Mouse (Mus musculus) stomach, embryonic 14.5 days (tissue): ENCODE data around the gene Rps6kc1. TPM values are rescaled to one million over a fixed set of nuclear protein-coding genes. Genes with fewer than 3 reads are reported as not detected.

Source experiments
- ATAC-seq: fragments of 200-750 bp; cut with Nextera tagmentation; 2 replicates; pipeline ENCODE4 v1.8.0; 2017; ENCODE audit warnings: low read depth, moderate TSS enrichment; ENCODE audit not compliant: insufficient number of reproducible peaks, insufficient read depth, low FRiP score
- H3K27ac ChIP-seq: fragments of 300-500 bp; sonication (generic); 2 replicates; pipeline ENCODE4 v1.5.1; 2014; ENCODE audit warnings: mild to moderate bottlenecking, low read length, moderate library complexity, mixed read lengths
- H3K27me3 ChIP-seq: fragments of 300-500 bp; sonication (generic); 2 replicates; pipeline ENCODE4 v1.6.1; 2014; ENCODE audit warnings: low read length, control low read depth, mixed read lengths; ENCODE audit not compliant: control insufficient read depth, insufficient read depth
- H3K36me3 ChIP-seq: fragments of 300-500 bp; sonication (generic); 2 replicates; pipeline ENCODE4 v1.6.1; 2014; ENCODE audit warnings: mild to moderate bottlenecking, control low read depth, low read length, moderate library complexity, mixed read lengths; ENCODE audit not compliant: control insufficient read depth, insufficient read depth
- H3K4me1 ChIP-seq: fragments of 300-500 bp; sonication (generic); 2 replicates; pipeline ENCODE4 v1.6.1; 2014; ENCODE audit warnings: low read length, control low read depth, mixed read lengths; ENCODE audit not compliant: control insufficient read depth, insufficient read depth
- H3K4me2 ChIP-seq: fragments of 300-500 bp; sonication (generic); replicated peaks from 2 replicates; pipeline ENCODE4 v1.6.1; 2014; ENCODE audit warnings: low read depth, low read length, control low read depth
- H3K4me3 ChIP-seq: fragments of 300-500 bp; sonication (generic); 2 replicates; pipeline ENCODE4 v1.5.1; 2014; ENCODE audit warnings: low read depth, low read length, control low read depth
- H3K9ac ChIP-seq: fragments of 300-500 bp; sonication (generic); replicated peaks from 2 replicates; pipeline ENCODE4 v1.6.1; 2014; ENCODE audit warnings: low read depth, mild to moderate bottlenecking, control low read depth, low read length, moderate library complexity, mixed read lengths
- H3K9me3 ChIP-seq: fragments of 300-500 bp; sonication (generic); 2 replicates; pipeline ENCODE4 v1.6.1; 2016; ENCODE audit warnings: low read depth, low read length, control low read depth; ENCODE audit not compliant: control insufficient read depth
- WGBS: fragments of 180-500 bp; shearing (Covaris S2); extraction: QIAGEN DNeasy Blood & Tissue Kit; methylation state at CpG from one replicate; pipeline ENCODE4 v1.1.7; 2014; 5-methylcytosine and 5-hydroxymethylcytosine counted together
- polyA plus RNA-seq: library from polyadenylated mRNA; unstranded; fragments of >200 nt; fragmentation: Nextera tagmentation; extraction: Ambion mirVana; gene quantifications from 2 replicates; pipeline ENCODE4 v1.2.1, GENCODE M21; 2014

The Rps6kc1 gene
- polyA plus RNA-seq, 1 experiment from 2014 or later, result 16.1 TPM

DNA sequence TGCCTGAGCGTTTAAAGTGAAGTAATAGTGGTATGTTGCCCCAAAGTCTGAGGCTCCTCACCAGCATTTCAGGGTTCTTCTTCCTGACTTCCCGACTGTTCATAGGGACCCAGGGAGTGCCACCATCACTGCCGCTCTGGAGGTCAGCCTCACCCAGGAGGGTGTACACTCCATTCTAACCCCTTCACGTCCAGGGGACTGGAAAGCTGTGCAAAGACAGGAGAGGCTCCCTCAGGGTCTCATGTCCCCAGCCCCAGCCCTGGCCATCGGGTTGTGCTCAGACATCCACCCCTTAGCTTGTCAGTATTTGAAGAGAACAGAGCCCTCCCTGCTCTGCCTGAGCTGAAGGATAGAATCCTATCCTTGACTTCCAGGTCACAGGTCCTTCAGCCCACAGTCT lies 248.8 kb downstream of the Rps6kc1 start:
- H3K27me3 ChIP-seq, result no peaks in the 10 kb centered on the region
- H3K36me3 ChIP-seq, result no peaks in the 10 kb centered on the region
- H3K9ac ChIP-seq, result no peak overlapping the region
- ATAC-seq, result no peak
- no peak overlapping the region for H3K4me2 ChIP-seq
- H3K4me3 ChIP-seq, result no peak overlapping the region
- no peaks in the 10 kb centered on the region for H3K9me3 ChIP-seq
- 77% methylated on average over 5 of the region's 5 CpGs for WGBS
- no peaks in the 10 kb centered on the region for H3K4me1 ChIP-seq
- no peak overlapping the region for H3K27ac ChIP-seq

DNA sequence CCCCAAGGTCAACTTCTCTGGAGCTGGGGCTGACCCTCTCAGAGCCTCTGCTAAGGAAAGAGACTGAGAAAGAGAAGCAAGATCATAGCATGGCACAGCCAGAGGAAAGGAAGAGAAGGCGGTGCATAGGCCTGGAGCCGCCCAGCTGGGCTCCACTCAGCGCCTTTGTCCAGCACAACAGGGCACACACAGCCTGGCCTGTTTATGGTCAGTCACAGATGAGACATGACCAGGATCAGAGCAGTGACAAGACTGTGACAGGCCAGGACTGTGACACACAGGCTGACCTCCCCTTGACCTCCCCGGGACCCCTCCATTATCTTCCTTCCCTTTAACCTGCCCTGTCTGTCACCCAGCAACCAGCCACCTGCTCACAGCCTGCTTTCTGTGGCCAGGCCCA lies 249.8 kb downstream of the Rps6kc1 start:
- no peaks in the 10 kb centered on the region for H3K27me3 ChIP-seq
- H3K9ac ChIP-seq, result no peak overlapping the region
- WGBS, result 69% methylated on average over 4 of the region's 4 CpGs
- no peak overlapping the region for H3K4me3 ChIP-seq
- no peak for ATAC-seq
- no peak overlapping the region for H3K4me2 ChIP-seq
- no peaks in the 10 kb centered on the region for H3K4me1 ChIP-seq
- no peak overlapping the region for H3K27ac ChIP-seq
- H3K36me3 ChIP-seq, result no peaks in the 10 kb centered on the region
- H3K9me3 ChIP-seq, result no peaks in the 10 kb centered on the region

DNA sequence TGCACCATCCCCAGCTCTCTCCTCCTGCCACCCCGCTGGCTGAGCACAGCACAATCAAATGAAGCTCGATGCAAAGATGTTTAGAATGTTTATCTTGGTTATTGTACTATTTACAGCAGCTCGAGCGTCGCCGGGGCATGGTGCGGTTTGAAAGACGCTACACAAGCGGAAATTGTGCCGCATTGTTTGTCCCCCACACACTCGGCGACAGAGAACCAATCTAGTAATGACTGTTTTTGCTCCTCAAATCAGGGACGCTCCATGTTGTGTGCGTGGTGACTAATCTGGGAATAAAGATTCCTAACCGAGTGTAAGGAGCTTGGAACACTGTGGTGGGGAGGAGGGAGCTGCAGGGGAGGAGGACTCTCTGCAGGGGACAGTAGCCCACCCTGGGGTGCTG lies 250.3 kb downstream of the Rps6kc1 start:
- H3K9me3 ChIP-seq, result no peaks in the 10 kb centered on the region
- H3K4me3 ChIP-seq, result no peak overlapping the region
- H3K27me3 ChIP-seq, result no peaks in the 10 kb centered on the region
- H3K36me3 ChIP-seq, result no peaks in the 10 kb centered on the region
- H3K9ac ChIP-seq, result no peak overlapping the region
- no peak overlapping the region for H3K4me2 ChIP-seq
- no peak overlapping the region for H3K27ac ChIP-seq
- H3K4me1 ChIP-seq, result no peaks in the 10 kb centered on the region
- ATAC-seq, result no peak
- 75% methylated on average over 15 of the region's 15 CpGs for WGBS

GRCm38 (mm10) chr1:190659722-190660502 lies 251.7 kb downstream of the Rps6kc1 start:
- H3K4me2 ChIP-seq, result no peak overlapping the region
- no peak overlapping the region for H3K9ac ChIP-seq
- H3K27ac ChIP-seq, result no peak overlapping the region
- H3K9me3 ChIP-seq, result no peaks in the 10 kb centered on the region
- WGBS, result 83% methylated on average over 17 of the region's 17 CpGs
- no peaks in the 10 kb centered on the region for H3K4me1 ChIP-seq
- H3K36me3 ChIP-seq, result no peaks in the 10 kb centered on the region
- H3K27me3 ChIP-seq, result no peaks in the 10 kb centered on the region
- no peak overlapping the region for H3K4me3 ChIP-seq
- ATAC-seq, result no peak

DNA sequence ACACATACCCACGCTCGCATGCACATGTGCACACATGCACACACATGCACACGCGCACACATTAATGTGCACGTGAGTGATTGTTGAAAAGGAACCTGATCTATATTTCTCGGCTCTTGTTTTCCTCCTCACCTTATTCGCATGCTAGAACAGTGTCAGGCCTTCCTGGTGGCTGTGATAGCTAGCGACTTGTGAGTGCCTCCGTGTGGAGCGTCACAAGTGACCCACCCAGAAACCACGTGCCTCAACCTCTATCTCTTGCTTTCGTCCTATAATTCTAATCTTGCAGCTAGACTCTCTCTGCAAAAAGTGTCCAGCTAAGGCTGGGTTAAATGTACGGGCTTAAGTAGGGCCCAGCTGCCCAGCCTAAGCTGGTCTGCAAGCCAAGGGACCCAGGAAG lies 253.3 kb downstream of the Rps6kc1 start:
- H3K27ac ChIP-seq, result no peak overlapping the region
- H3K27me3 ChIP-seq, result no peaks in the 10 kb centered on the region
- WGBS, result 92% methylated on average over 13 of the region's 13 CpGs
- no peak overlapping the region for H3K4me2 ChIP-seq
- H3K36me3 ChIP-seq, result no peaks in the 10 kb centered on the region
- H3K9ac ChIP-seq, result no peak overlapping the region
- H3K4me3 ChIP-seq, result no peak overlapping the region
- no peak for ATAC-seq
- no peaks in the 10 kb centered on the region for H3K9me3 ChIP-seq
- H3K4me1 ChIP-seq, result no peaks in the 10 kb centered on the region

- no peaks in the 10 kb centered on the region for H3K27me3 ChIP-seq
- 67% methylated on average over 9 of the region's 9 CpGs for whole genome bisulfite sequencing
- H3K4me1 ChIP-seq, result no peaks in the 10 kb centered on the region
- H3K4me3 ChIP-seq, result no peak overlapping the region
- no peak overlapping the region for H3K4me2 ChIP-seq
- H3K9ac ChIP-seq, result no peak overlapping the region
- ATAC-seq, result no peak
- H3K9me3 ChIP-seq, result no peaks in the 10 kb centered on the region
- no peak overlapping the region for H3K27ac ChIP-seq
- no peaks in the 10 kb centered on the region for H3K36me3 ChIP-seq
Observed at GRCm38 (mm10) chr1:190656089-190656488, 255.5 kb downstream of the Rps6kc1 start.

DNA sequence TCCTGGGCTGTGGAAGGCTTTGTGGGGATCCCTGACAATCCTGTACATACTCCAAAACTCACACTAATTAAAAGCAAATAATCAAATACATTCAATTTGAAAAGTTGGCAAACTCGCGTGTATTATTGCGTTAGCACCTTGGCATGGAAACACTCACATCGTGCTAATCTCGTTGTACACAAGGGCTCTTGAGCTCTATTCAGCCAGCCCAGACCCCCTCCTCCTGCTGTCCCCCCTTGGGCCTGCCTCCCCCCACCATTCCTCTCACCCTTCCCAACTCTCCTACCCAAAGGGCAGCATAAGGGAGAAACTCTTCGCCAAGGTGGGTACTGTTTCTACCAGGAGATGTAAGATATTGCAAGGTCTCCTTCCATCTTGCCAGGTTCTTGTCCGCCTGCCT lies 255.9 kb downstream of the Rps6kc1 start:
- no peak for ATAC-seq
- no peak overlapping the region for H3K27ac ChIP-seq
- H3K9ac ChIP-seq, result no peak overlapping the region
- no peaks in the 10 kb centered on the region for H3K9me3 ChIP-seq
- H3K4me2 ChIP-seq, result no peak overlapping the region
- 73% methylated on average over 7 of the region's 7 CpGs for WGBS
- H3K27me3 ChIP-seq, result no peaks in the 10 kb centered on the region
- H3K36me3 ChIP-seq, result no peaks in the 10 kb centered on the region
- no peak overlapping the region for H3K4me3 ChIP-seq
- no peaks in the 10 kb centered on the region for H3K4me1 ChIP-seq

DNA sequence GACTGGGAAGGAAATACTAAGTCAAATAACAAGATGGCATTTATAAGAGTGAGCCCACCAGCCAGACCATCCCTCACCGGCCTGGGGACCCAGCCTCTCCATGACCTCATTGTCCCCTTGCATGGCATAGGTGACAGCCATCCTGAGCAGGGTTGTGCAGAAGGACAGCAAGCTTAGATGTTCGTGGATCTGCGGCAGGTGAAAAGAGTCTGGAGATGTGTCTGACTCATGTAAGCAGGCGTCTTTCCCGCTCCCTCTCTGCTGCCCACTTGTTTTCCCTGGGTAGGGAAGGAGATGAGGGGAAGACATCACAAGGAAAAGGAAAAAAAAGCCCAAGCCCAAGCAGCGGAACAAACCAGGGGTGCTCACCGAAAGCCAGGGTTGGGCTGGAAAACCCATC lies 256.5 kb downstream of the Rps6kc1 start:
- no peak overlapping the region for H3K4me2 ChIP-seq
- no peak for ATAC-seq
- no peaks in the 10 kb centered on the region for H3K27me3 ChIP-seq
- H3K4me3 ChIP-seq, result no peak overlapping the region
- H3K27ac ChIP-seq, result no peak overlapping the region
- H3K36me3 ChIP-seq, result no peaks in the 10 kb centered on the region
- no peaks in the 10 kb centered on the region for H3K9me3 ChIP-seq
- H3K9ac ChIP-seq, result no peak overlapping the region
- H3K4me1 ChIP-seq, result no peaks in the 10 kb centered on the region
- WGBS, result 92% methylated on average over 7 of the region's 7 CpGs

DNA sequence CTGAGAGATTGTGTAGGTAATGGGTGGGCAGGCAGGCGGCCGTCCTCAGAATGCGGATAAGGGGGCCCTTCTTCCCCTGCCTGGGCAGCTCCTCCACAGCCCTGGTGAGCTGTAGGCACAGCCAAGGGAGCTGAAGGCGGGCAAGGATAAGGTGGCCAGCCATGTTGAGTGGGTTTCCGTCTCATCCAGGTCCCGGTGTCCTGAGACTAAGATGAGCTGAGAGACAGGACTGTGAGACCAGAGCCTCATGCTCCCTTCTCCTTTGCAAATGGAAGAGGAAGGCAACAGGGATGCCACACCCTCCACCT lies 256.9 kb downstream of the Rps6kc1 start:
- WGBS, result 82% methylated on average over 6 of the region's 6 CpGs
- no peak for ATAC-seq
- Histone ChIP-seq H3K36me3 (no peaks in the 10 kb centered on the region), H3K4me3 (no peak overlapping the region), H3K27me3 (no peaks in the 10 kb centered on the region), H3K27ac (no peak overlapping the region), H3K9ac (no peak overlapping the region), H3K4me1 (no peaks in the 10 kb centered on the region), H3K4me2 (no peak overlapping the region), H3K9me3 (no peaks in the 10 kb centered on the region)
